Mouse (Mus musculus): ENCODE data around the gene Cd7.
"Not testable (repeated sequence)": the region's sequence is repeated elsewhere in the genome, so short reads cannot be mapped to it uniquely, and the experiment has no call there.

The Cd7 gene

DNA sequence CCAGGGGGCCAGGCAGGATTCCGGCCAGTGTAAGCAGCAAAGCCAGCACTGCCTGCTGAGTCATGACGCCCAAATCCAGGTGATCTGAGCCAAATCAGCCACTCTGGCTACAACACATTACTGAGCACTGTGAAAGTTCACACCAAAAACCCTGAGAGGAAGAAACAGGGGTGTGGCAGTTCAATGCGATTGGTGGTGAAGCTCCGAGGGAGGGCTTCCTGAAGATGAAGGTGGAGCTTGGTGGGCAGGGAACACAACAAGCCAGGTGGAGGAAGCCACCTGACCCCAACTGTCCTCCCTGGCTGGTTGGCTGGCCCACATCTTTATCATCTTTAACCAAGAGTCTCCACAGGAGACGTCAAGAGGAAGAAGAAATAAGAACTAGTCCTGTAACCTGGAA lies at the start of gene Cd7:
Gene Cd7, minus strand, starts transcription at position 117 of the 400 bp plus-strand sequence.
- in situ Hi-C loops (cut with MboI, MseI) = loop anchor here (5.0 kb wide), 1 partner anchor 87 kb away; no protein-coding TSS in a partner anchor

DNA sequence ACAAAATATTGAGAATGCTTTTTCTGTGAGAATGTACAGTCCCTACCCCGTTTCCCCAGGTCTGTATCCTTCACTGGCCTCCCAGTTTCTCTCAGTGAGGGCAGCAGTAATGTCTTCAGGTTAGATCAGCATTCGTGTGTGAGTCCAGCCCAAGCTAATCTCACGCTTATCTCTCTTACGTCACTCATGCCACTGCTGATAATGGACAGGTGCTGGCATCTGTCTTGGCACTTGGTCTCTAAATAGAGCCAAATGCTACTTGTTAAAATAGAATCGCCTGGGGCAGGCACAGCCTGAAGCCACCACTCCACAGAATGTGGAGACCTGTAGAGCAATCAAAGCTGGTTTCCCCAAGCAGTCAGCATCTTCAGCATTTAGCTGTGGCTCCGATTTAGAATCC lies 49.8 kb upstream of the Cd7 start:
- in situ Hi-C loops (cut with MboI, MseI) = no loop called here

DNA sequence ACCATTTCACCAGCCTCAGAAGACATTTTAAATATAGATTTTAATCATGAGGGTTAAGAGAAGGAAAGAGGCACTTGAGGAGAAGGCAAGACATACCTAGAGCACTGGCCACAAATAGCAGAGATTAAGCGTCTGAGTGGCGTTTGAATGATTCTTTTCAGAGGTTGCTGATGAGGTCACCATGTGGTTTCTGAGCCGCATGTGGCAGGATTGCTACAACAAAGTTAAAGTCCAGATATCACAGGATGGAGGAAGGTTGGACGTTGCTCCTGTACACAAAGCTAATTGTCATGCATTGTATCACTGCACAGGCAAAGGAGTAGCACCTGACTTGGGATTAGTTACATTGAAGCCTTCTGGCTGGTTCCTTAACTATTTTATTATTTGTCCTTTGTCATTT lies 47.1 kb upstream of the Cd7 start:
- in situ Hi-C loops (cut with MboI, MseI) = no loop called here

DNA sequence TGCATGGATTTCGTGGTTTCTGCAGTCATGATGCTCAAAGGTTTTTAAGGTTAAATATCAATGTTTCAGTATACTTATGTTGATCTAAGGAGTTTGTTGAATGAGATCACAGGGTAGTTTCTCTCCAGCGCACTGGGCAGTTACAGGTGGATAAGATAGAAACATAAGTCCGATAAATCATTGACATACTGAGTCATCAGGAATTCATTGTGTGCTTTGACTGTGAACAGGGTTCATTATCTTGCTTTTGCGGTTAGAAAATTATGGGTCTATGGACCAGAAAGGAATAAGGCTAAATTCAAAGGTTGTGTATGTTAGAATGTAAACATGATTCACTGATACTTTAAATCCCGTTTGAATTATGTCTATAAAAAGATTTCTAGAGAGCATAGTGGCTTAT lies 46.0 kb upstream of the Cd7 start:
- in situ Hi-C loops (cut with MboI, MseI) = no loop called here

DNA sequence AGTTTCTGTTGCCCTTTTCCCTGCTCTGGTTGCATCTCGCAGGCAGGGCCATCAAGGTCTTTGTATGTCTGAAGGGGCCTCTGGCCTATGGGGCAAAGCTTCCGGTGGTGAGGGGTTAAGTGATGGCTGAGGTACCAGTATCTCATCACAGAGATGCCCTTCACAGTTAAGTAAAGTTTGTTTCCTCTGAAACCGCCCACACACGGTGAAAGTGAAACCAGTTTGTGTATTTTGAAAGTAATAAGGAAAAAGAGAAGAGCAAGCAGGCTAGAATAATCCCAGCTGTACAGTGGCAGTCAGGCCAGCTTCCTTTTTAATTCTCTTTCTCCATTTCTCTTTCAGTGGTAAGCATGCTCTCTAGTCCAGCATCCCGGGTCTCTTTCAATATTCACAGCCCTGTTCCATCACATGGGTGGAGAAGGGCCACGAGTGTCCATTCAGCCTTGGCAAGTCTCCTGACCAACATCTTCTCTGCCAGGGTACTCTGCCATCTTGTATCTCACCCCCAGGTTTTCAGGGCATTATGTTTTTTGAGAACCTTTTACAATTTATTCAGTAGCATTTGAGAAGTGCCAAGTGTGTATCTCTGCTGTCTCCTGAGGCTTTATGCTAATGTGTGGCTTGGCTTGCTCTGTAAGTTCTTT lies 43.8 kb upstream of the Cd7 start:
- in situ Hi-C loops (cut with MboI, MseI) = no loop called here

DNA sequence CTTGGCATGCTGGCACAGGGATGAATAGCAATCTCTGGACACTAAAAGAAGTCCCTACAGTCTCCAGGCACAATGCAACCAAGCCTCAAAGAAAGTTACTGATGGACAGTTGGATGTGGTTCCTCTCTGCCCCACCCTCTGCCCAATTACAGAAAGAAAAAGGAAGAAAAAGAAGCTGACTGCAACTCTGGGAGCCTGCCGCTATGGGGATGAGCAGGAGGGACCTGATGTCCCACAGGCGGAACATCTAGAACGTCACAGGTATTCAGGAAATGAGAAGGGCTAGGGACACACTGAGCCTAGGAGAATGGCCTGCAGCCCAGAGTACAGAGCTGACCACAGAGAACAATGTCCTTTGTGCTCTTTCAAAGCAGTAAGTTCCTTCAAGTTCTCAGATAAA lies 43.0 kb upstream of the Cd7 start:
- in situ Hi-C loops (cut with MboI, MseI) = no loop called here

DNA sequence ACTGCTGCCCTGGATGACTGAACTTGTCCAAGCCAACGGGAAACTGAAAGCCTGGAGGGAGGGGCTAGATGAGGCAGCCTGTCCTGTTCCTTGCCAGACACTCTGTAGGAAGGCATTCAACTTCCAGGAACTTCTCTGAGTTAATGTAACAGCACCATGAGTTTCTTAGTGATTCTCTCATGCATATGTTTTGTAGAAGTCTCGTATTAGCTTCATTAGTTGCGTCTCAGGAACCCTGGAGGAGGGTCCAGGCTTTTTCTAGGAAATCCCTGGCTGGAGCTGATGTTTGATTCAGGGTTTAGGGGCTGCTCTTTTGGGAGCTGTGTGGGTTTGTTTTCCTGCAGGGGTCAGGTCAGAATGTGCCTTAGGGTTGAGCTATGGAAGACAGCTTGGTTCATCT lies 41.9 kb upstream of the Cd7 start, which contains the start of gene Sectm1a:
Gene Sectm1a, minus strand, starts transcription at position 101 of the 400 bp plus-strand sequence.
- in situ Hi-C loops (cut with MboI, MseI) = no loop called here

DNA sequence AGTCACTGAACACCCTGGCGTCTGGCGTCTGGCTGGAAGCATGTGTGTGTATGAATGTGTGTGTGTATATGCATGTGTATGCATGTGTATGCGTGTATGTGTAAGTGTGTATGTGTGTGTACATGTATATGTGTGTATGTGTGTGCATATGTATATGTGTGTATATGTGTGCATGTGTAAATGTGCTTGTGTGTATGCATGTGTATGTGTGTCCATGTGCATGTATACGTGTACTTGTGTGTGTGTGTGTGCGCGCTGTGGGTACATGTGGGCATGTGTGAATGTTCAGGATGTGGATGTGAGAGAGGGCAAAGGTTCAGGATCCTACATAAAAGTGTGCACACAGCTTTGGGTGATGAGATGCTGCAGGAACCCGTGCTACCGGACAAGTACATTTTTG lies 41.1 kb upstream of the Cd7 start:
- in situ Hi-C loops (cut with MboI, MseI) = no loop called here

DNA sequence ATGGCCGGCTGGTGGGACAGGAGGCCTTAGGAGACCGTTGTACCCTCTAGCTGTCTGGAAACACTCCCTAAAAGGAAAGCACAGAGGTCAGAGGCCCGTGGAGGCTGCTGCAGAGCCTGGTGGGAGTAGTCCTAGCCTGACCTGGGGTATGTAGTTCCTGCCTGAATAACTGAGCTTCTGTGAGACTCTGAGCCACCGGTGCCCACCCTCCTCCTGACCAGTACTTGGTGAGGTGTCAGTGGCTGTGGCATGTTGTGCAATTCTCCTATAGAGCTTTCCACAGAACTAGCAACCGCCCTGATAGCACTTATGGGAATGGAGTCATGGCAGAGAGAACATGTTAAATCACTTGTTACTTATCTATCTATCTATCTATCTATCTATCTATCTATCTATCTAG lies 36.4 kb upstream of the Cd7 start:
- in situ Hi-C loops (cut with MboI, MseI) = no loop called here

DNA sequence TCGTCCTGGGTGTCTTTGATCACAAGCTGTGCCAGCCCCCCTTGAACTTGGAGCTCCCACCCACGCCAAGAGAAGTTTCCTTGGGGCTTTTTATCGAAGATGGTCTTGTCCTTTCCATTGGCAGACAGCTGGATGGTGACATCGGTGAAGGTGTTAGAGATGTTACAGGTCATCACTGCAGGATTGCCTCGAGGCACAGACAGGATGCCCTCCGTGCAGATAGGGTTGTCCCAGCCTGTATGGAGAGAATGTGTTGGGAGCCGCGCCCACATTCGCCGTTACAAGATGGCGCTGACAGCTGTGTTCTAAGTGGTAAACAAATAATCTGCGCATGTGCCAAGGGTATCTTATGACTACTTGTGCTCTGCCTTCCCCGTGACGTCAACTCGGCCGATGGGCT lies 30.4 kb upstream of the Cd7 start:
- in situ Hi-C loops (cut with MboI, MseI) = not testable (repeated sequence)

DNA sequence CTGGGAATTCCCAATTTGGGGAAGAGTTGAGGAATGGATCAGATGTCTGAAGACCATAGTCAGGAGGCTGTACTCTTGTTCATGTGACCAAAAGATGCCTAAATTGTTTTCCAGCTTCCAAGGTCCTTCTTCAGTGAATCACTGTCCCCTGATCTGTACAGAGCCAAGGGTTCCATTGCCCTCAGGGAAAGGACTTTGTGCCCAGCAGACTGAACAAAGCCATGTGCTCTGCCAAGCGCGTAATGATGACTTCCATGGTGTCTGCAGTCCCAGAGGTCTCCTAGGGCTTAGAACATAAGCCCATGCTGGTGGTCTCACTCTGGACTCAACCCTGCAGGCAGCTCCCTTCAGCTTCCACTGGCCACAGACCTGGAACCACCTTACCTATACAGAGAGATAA lies 28.7 kb upstream of the Cd7 start:
- in situ Hi-C loops (cut with MboI, MseI) = no loop called here

DNA sequence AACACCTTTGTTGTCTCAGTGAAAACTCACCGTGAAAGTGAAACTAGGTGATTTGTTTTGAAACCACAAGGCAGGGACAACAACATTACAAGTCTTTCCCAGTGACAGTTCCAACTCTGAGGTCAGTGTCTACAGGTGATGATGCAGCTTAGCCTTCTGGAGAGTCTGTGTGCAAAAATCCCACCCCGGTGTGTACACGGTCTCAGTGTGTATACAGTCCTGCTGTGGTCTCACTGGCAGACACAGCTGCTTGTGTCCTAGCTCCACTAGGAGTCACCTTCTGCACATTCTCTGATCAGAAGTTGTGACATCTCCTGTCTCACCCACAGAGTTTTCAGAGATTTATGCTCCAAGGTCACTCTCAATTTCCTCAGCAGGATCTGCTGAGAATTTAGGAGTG lies 25.0 kb upstream of the Cd7 start:
- in situ Hi-C loops (cut with MboI, MseI) = no loop called here

DNA sequence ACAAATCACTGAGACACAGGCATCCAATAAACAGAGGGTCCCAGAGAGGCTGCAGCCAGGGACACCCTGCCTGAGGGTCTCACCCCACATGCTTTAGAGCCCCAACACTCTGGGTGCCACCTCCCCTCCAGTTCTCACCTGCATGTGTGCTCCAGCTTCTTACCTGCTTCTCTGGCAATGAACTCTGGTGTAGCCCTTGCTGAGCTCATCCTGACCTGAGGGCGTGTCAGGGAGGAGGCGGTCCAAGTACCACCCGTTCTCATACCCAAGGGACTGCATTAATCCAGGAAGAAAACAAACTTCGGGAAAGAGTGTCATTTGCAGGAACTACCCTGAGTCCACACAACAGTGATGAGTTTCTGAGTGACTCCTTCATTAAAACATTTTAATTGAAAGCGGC lies 24.2 kb upstream of the Cd7 start, which contains the start of gene Sectm1b:
Gene Sectm1b, minus strand, starts transcription at position 191 of the 400 bp plus-strand sequence.
- in situ Hi-C loops (cut with MboI, MseI) = no loop called here

DNA sequence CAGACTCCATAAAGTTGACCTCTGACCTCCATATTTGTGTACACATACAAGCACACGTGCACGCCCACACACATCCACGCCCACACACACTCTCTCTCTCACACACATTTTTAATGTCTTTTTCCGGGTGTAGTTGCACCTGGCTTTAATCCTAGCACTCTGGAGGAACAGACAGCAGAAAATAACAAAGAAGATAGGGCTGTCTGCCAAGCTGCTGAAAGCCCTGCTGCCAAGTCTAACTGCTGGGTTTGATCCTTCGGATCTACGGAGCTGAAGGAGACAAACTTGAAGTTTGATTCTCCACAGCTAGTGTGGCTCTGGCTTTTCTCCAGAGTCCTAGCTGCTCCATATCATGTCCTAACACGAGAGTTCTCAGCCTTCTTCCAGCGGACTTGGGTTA lies 22.4 kb upstream of the Cd7 start:
- in situ Hi-C loops (cut with MboI, MseI) = no loop called here

DNA sequence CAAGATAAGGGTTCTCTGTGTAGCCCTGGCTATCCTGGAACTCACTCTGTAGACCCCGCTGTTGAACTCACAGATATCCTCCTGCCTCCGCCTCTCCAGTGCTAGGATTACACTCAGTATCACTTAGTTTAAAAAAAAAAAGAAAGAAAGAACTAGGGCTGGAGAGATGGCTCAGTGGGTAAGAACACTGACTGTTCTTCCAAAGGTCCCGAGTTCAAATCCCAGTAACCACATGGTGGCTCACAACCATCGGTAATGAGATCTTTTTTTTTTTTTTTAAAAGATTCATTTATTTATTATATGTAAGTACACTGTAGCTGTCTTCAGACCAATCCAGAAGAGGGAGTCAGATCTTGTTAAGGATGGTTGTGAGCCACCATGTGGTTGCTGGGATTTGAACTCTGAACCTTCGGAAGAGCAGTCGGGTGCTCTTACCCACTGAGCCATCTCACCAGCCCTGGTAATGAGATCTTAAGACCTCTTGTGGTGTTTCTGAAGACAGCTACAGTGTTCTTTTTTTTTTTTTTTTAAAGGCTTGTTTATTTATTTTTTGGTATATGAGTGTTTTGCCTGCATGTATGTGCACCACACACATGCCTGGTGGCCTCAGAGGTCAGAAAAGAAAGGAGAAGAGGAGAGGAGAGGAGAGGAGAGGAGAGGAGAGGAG lies 21.3 kb upstream of the Cd7 start:
- in situ Hi-C loops (cut with MboI, MseI) = not testable (repeated sequence)

DNA sequence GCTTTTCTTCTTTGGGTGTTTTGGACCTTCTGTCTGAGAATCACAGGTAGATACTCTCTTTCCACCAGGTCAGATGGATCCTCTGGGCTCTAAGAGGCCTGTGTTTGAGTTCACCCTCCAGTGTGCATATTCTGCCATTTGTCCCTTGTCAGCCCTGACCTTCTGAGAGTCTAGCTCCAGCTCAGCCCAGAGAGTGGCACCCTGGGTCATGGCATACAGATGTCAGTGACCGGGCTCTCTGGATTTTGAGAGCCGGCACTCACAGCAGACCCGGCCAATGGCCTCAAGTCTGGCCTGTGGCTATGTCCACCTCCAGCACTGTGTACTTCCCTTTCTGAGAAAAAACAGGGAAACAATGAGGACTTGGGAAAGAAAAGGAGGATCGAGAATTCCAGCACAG lies 20.3 kb upstream of the Cd7 start:
- in situ Hi-C loops (cut with MboI, MseI) = no loop called here

DNA sequence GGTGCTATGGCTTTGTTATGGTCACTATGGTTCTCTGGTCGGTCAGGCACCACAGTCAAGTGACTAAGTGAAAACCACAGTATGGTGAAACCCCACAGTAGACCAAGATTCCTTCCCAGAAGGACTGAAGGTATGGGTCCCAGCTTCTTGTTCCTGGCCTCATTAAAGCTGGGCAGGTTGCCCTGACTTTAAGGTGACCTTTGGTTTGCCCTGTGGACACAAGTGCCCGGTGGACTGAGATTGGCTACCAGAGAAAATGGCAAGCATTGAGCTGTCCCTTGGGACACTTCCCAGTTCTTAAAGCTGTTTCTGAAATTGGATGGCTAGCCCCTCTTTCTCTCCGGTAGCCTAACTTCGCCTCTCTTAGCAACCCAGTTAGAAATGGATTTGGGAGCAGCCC lies 19.7 kb upstream of the Cd7 start:
- in situ Hi-C loops (cut with MboI, MseI) = no loop called here

DNA sequence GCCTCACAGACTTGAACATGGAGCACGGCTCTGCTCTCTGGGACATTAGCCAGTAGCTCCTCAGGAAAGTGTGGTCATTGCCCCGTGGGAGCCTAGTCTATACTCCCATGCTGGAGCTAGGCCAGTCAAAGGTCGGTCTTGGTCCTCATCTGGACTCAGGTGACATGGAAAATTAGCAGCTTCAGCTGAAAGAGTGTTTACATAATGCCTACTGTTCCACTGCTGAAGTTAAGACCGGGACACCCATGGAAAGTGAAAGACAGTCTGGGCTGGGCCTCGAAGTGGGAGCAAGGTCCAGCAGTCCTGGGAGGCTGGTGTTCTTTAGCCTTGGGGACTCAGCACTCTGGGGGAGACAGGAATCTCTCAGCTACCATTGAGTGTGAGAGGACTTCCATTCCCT lies 18.9 kb upstream of the Cd7 start:
- in situ Hi-C loops (cut with MboI, MseI) = no loop called here

DNA sequence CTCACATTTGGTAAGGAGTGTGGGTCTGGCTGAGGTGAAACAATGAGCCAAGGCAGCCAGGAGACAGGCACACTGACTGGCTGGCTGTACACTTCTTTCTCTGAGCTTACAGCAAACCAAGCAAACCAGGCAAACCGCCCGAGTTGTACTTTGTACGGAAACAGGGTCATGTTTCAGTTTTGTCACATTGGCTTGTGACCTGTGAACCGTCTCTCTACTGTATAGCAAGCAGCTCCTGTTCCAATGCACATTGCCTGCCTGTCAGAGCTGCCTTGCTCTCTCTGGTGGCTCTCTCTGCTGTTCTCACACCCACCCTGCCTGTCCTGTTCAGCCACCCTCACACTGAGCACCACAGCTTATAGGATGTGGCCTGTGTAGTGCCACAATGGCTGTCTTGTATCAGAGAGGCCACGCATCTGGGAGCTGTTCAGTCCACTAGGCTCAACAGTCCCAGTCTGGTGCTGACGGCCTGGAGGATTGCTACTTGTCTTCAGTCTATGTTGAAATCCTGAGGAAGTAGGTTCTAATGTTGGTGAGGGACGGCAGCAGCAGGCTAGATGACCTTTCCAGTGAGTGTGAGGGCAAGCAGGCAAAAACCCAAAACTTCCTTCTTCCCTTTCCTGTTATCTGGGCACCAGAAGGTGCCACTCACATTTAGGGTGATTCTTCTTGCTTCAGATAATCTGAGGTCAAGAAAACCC lies 17.5 kb upstream of the Cd7 start:
- in situ Hi-C loops (cut with MboI, MseI) = no loop called here

DNA sequence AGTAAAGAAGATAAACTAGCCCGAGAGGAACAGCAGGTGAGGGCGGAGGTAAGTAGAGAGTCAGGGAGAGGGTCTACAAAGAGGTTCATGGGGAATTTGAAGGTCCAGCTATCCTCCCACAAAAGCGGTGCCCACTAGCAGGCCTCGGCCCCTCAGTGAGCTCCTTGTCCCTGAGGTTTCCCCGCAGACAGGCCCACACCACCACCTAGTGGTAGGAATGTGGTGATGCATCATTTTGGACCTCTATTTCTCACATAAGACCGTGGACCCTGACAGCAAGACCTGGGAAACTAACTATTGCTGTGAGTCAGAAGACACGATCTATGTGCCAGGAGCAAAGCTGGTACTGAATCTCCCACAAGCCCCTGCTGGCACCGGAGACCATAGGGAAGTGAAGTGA lies 14.3 kb upstream of the Cd7 start:
- in situ Hi-C loops (cut with MboI, MseI) = no loop called here

DNA sequence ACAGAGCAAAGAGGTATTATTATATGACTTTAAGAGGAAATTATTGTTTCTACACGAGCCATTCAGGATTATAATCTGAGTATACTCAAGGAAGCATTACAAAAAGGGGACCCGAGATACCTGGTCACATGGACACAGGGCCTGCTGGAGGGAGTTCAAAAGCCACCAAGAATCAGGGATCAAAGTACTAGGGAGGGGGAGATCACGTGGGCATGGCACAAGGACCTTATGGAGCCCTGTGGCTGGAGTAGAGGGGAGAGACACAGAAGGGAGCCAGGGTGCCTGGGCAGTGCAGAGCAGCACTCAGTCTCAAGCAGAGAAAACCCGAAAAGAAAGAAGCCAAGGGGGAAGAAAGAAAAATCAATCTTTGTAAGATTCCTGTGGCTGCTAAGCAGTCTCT lies 13.2 kb upstream of the Cd7 start:
- in situ Hi-C loops (cut with MboI, MseI) = no loop called here

DNA sequence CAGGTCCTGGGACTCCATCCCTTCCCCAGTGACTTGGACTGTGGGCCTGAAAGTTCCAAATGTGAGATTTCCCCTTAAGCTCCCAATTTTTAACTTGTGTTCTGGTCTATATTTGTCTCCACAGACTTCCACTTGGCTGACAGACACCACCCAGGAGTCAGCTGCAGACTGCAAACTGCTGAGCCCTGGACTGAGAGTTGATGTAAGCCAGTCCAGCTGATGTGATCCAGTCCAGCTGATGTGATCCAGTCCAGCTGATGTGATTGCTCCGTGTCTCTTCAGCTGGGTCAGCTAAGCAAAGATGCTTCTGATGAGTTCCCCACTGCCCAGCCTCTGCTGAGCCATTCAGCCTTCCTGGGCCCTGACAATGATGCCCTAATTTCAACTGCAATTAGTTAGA lies 12.6 kb upstream of the Cd7 start:
- in situ Hi-C loops (cut with MboI, MseI) = no loop called here

DNA sequence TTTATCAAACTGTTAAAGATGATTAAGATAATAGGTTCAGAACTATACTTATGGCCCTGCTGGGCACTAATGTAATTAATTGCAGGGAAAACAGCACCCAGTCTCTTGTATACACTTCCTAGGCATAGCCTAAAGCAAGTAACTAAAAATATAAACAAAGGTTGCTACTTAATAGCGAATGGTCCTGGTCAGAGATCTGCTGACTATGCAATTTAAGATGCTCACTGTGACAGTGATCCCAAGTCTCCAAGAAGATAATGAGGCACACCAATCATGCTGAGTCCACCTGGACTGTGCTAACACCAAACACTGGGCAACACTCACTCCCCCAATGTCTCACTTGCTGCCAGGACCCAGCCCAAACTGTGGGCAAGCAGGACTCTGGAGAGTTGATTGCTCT lies 10.6 kb upstream of the Cd7 start:
- in situ Hi-C loops (cut with MboI, MseI) = no loop called here
